Mouse (Mus musculus): ENCODE data around the gene Astn1. TPM values are rescaled to one million over a fixed set of nuclear protein-coding genes. Genes with fewer than 3 reads are reported as not detected.
A peak's percentile ranks its signal among the peaks of the same experiment; 100 is the strongest.

Astn1 gene
- polyA plus RNA-seq, 2 experiments = 3.1 TPM

DNA sequence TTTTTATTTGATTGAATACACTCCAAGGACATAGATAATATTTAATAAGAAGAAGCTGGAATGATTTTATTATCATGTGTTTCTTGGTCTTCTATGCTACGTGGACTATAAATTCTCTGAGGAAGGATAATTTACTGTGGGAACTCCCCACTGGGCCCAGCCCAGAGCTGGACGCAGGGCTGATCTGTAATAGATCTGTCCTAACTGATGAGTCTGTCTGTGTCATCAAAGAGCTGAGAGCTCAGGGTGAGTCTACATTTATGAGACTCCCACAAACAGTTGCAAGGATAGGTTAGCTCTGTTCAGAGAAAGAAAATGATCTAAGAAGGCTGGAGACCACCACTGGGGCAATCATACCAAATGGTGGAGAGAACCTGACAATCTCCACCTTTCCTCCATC is 271.4 kb downstream of the Astn1 start:
- Histone ChIP-seq H3K4me1 (ENCODE audit: control insufficient read depth, insufficient read depth, low read length) (no peaks in the 10 kb centered on the region), H3K9ac (ENCODE audit: low read depth, low read length, severe bottlenecking) (no peak overlapping the region), H3K36me3 (ENCODE audit: control insufficient read depth, insufficient read depth, low read length) (no peaks in the 10 kb centered on the region), H3K27me3 (ENCODE audit: control insufficient read depth, insufficient read depth, low read length) (no peaks in the 10 kb centered on the region), H3K4me2 (replicated peaks; ENCODE audit: low read depth, low read length, severe bottlenecking) (no peak overlapping the region), H3K27ac (replicated peaks; ENCODE audit: low read depth, low read length) (no peak overlapping the region), H3K9me3 (ENCODE audit: control insufficient read depth, low read length) (no peaks in the 10 kb centered on the region), H3K4me3 (replicated peaks; ENCODE audit: low read length) (no peak overlapping the region)
- TF ChIP-seq POLR2A (IDR thresholded peaks at IDR 0.05; ENCODE audit: borderline replicate concordance, extremely low read depth, insufficient read depth, insufficient read length) = no peak
- ATAC-seq (ENCODE audit: low FRiP score, low read depth) = no peak
- 66% methylated on average over 2 of the region's 2 CpGs for WGBS
- DNase-seq (ENCODE audit: low spot score) = no peak

DNA sequence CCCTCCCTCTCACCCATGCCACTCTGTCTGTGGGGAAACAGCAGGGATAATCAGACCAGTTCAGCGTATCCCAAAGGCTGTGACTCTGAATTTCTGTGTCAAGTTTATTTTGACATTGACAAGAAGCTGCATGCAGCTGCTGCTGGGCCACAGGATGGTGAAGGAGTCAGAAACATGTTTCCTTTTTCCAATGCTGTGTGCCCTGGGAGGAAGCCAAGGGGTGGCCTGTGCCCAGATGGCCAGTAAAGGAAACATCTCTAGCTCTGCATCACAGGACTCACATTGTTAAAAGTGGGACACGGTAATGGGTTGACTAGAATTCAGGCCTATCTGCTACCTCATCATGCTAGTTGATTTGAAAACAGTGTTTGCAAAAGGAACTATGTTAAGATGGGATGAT is 279.2 kb downstream of the Astn1 start:
- Histone ChIP-seq H3K27me3 (ENCODE audit: control insufficient read depth, insufficient read depth, low read length) (no peaks in the 10 kb centered on the region), H3K9me3 (ENCODE audit: control insufficient read depth, low read length) (no peaks in the 10 kb centered on the region), H3K27ac (replicated peaks; ENCODE audit: low read depth, low read length) (no peak overlapping the region), H3K36me3 (ENCODE audit: control insufficient read depth, insufficient read depth, low read length) (no peaks in the 10 kb centered on the region), H3K9ac (ENCODE audit: low read depth, low read length, severe bottlenecking) (no peak overlapping the region), H3K4me2 (replicated peaks; ENCODE audit: low read depth, low read length, severe bottlenecking) (no peak overlapping the region), H3K4me1 (ENCODE audit: control insufficient read depth, insufficient read depth, low read length) (no peaks in the 10 kb centered on the region), H3K4me3 (replicated peaks; ENCODE audit: low read length) (no peak overlapping the region)
- no peak for ATAC-seq (ENCODE audit: low FRiP score, low read depth)
- no peak for DNase-seq (ENCODE audit: low spot score)
- TF ChIP-seq POLR2A (IDR thresholded peaks at IDR 0.05; ENCODE audit: borderline replicate concordance, extremely low read depth, insufficient read depth, insufficient read length) = no peak
- WGBS = 92% methylated on average over 2 of the region's 2 CpGs

DNA sequence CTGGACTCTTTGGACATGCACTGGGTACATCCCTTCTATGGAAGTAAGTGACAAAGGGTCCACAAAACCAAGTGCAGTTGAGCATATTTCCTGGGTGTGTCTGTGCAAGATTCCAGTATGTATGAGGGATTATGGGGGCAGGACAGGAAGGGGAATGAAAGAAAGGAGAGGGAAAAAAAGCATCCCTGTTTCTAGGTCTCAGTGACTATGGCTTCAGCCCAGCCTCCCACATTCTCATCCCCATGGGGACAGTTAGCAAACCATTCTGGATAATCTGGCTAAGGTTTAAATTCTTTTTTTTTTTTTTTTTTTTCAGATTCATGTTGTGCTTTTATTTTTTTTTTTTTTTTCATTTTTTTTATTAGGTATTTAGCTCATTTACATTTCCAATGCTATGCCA is 280.2 kb downstream of the Astn1 start:
- TF ChIP-seq POLR2A (IDR thresholded peaks at IDR 0.05; ENCODE audit: borderline replicate concordance, extremely low read depth, insufficient read depth, insufficient read length) = no peak
- H3K27ac ChIP-seq (replicated peaks; ENCODE audit: low read depth, low read length) = no peak overlapping the region
- no peak for ATAC-seq (ENCODE audit: low FRiP score, low read depth)
- no peak overlapping the region for H3K9ac ChIP-seq (ENCODE audit: low read depth, low read length, severe bottlenecking)
- H3K4me2 ChIP-seq (replicated peaks; ENCODE audit: low read depth, low read length, severe bottlenecking) = no peak overlapping the region
- no peaks in the 10 kb centered on the region for H3K36me3 ChIP-seq (ENCODE audit: control insufficient read depth, insufficient read depth, low read length)
- no peak for DNase-seq (ENCODE audit: low spot score)
- no peak overlapping the region for H3K4me3 ChIP-seq (replicated peaks; ENCODE audit: low read length)
- no peaks in the 10 kb centered on the region for H3K9me3 ChIP-seq (ENCODE audit: control insufficient read depth, low read length)
- no peaks in the 10 kb centered on the region for H3K27me3 ChIP-seq (ENCODE audit: control insufficient read depth, insufficient read depth, low read length)
- no peaks in the 10 kb centered on the region for H3K4me1 ChIP-seq (ENCODE audit: control insufficient read depth, insufficient read depth, low read length)

GRCm38 (mm10) chr1:158652799-158653198 is 290.7 kb downstream of the Astn1 start:
- no peak for TF ChIP-seq POLR2A (IDR thresholded peaks at IDR 0.05; ENCODE audit: borderline replicate concordance, extremely low read depth, insufficient read depth, insufficient read length)
- 65% methylated on average over 2 of the region's 2 CpGs for WGBS
- H3K9ac ChIP-seq (ENCODE audit: low read depth, low read length, severe bottlenecking) = no peak overlapping the region

DNA sequence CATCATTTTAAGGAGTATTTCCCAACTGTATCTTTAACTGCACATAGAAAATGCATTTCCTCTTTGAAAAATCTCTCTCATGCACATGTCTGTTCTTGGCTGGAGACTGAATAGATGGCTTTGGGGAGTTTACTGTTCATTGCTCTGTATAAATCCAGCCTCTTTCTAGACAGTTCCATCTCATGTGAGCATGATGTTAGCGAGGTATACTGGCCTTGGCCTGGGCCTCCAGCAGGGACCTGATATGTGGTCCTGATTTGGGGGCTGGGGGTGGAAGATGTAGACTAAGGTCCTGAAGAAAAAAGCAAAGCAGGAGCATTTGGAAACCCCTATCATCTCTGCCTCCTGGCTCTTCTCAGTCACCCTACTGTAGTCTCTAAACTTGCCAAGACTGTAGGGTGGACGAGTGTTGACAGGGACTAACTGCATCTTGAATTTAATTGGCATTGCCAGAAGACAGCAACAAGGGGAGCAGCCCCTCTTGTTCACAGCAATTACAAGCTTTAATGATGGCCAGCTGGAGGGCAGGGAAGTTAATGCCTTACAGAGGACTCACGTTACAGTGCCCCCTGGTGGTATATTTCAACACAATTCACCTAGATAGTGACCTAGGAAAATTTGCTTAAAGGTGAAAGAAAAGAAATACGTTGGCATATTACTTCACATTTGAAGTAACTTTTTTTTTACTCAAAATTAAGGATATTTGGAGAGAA is 291.9 kb downstream of the Astn1 start:
- Histone ChIP-seq H3K4me1 (ENCODE audit: control insufficient read depth, insufficient read depth, low read length) (0 out of 2 replicates have a peak, but pooled peaks cover 3% of the 10 kb centered on the region), H3K9me3 (ENCODE audit: control insufficient read depth, low read length) (no peaks in the 10 kb centered on the region), H3K36me3 (ENCODE audit: control insufficient read depth, insufficient read depth, low read length) (no peaks in the 10 kb centered on the region), H3K27ac (replicated peaks; ENCODE audit: low read depth, low read length) (no peak overlapping the region), H3K4me3 (replicated peaks; ENCODE audit: low read length) (no peak overlapping the region), H3K9ac (ENCODE audit: low read depth, low read length, severe bottlenecking) (no peak overlapping the region), H3K4me2 (replicated peaks; ENCODE audit: low read depth, low read length, severe bottlenecking) (no peak overlapping the region), H3K27me3 (ENCODE audit: control insufficient read depth, insufficient read depth, low read length) (no peaks in the 10 kb centered on the region)
- ATAC-seq (ENCODE audit: low FRiP score, low read depth) (peak; percentile 72), DNase-seq (ENCODE audit: low spot score) (peak; percentile 80)
- WGBS = 12% methylated on average over 4 of the region's 4 CpGs
- no peak for TF ChIP-seq POLR2A (IDR thresholded peaks at IDR 0.05; ENCODE audit: borderline replicate concordance, extremely low read depth, insufficient read depth, insufficient read length)

More at GRCm38 (mm10) chr1:158652799-158653198, 290.7 kb downstream of the Astn1 start:
- no peaks in the 10 kb centered on the region for H3K36me3 ChIP-seq (ENCODE audit: control insufficient read depth, insufficient read depth, low read length)
- no peak overlapping the region for H3K4me3 ChIP-seq (replicated peaks; ENCODE audit: low read length)
- DNase-seq (ENCODE audit: low spot score) = no peak
- no peaks in the 10 kb centered on the region for H3K27me3 ChIP-seq (ENCODE audit: control insufficient read depth, insufficient read depth, low read length)
- H3K4me1 ChIP-seq (ENCODE audit: control insufficient read depth, insufficient read depth, low read length) = 0 out of 2 replicates have a peak, but pooled peaks cover 3% of the 10 kb centered on the region
- ATAC-seq (ENCODE audit: low FRiP score, low read depth) = no peak
- H3K27ac ChIP-seq (replicated peaks; ENCODE audit: low read depth, low read length) = no peak overlapping the region
- H3K9me3 ChIP-seq (ENCODE audit: control insufficient read depth, low read length) = no peaks in the 10 kb centered on the region
- H3K4me2 ChIP-seq (replicated peaks; ENCODE audit: low read depth, low read length, severe bottlenecking) = no peak overlapping the region

All from limb, embryonic 14.5 days (tissue).